Mouse (Mus musculus): Measurements from ENCODE around the gene Mospd1. TPM values are rescaled to one million over a fixed set of nuclear protein-coding genes. Genes with fewer than 3 reads are reported as not detected.

The Mospd1 gene
- 7.5 TPM for total RNA-seq (2023)

GRCm38 (mm10) chrX:53370366-53370740 lies at the start of gene Mospd1:
Mospd1 (minus strand) TSS chrX:53370502.

Other genes with a start within 250 kb of the Mospd1 start
- gene Plac1, start 130.4 kb downstream of the Mospd1 start, total RNA-seq (2023) = not detected
- 11.7 TPM for gene Fam122b, start 100.7 kb downstream of the Mospd1 start, total RNA-seq (2023)
- not detected for gene Fam122c, start 97.1 kb downstream of the Mospd1 start, total RNA-seq (2023)
- not detected for gene Etd, start 64.4 kb upstream of the Mospd1 start, total RNA-seq (2023)
- gene Rtl8c, start 237.5 kb upstream of the Mospd1 start, total RNA-seq (2023) = 8.5 TPM
- gene Gm14597, start 238.5 kb upstream of the Mospd1 start, total RNA-seq (2023) = not detected

All from CD8-positive naive resting alpha-beta T cell, adult 57 days (primary cell).